Mouse (Mus musculus) spleen, postnatal 36 days (tissue): ENCODE results near the gene Slc11a1.
A peak's percentile ranks its signal among the peaks of the same experiment; 100 is the strongest.
"Not testable (repeated sequence)": the region's sequence is repeated elsewhere in the genome, so short reads cannot be mapped to it uniquely, and the experiment has no call there.

Experiments used
- DNase-seq, 2 experiments: peaks; one replicate each; pipeline ENCODE4 v3.0.0; 2022; ENCODE audit warnings: low spot score in 2 of 2, mixed read lengths in 1 of 2

The Slc11a1 gene

DNA sequence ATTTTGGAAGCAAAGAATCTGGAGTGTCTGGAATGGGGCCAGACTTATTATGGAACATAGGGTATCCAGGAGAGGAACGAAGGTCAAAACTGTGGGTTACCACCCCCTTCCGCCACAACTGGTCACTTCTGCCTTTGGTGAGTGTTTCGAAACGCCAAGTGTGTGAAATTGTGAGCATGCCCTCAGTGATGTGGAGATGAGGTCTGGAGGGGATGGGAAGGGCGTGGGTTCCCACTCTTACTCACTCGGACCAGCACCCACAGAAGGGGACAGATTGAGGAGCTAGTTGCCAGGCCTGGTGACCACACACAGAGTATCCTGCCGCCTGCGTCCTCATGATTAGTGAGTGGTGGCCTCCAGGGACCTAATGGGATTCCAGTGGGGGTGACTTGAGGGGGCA is at the start of gene Slc11a1:
Slc11a1 (plus strand) TSS at position 216 of the 400 bp plus-strand sequence.
- DNase-seq: peak in 1 of 2 experiments; percentile 51

DNA sequence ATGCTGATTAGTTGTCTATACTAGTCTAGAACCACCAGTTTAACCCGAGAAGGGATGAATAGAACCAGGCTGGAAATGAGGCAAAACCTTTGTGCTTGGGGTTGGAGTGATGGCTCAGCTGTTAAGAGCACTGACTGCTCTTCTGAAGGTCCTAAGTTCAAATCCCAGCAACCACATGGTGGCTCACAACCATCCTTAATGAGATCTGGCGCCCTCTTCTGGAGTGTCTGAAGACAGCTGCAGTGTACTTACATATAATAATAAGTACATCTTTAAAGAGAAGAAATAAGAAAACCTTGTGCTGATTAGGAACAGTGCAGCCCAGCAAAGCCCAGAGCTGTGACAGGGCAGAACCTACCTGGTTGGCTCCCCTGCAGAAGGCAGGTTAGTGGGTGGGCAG is 48.1 kb upstream of the Slc11a1 start:
- DNase-seq: not testable (repeated sequence)

GRCm38 (mm10) chr1:74329899-74330431 is 45.0 kb upstream of the Slc11a1 start:
- no peak for DNase-seq

GRCm38 (mm10) chr1:74331046-74331681 is 43.8 kb upstream of the Slc11a1 start:
- DNase-seq: no peak

DNA sequence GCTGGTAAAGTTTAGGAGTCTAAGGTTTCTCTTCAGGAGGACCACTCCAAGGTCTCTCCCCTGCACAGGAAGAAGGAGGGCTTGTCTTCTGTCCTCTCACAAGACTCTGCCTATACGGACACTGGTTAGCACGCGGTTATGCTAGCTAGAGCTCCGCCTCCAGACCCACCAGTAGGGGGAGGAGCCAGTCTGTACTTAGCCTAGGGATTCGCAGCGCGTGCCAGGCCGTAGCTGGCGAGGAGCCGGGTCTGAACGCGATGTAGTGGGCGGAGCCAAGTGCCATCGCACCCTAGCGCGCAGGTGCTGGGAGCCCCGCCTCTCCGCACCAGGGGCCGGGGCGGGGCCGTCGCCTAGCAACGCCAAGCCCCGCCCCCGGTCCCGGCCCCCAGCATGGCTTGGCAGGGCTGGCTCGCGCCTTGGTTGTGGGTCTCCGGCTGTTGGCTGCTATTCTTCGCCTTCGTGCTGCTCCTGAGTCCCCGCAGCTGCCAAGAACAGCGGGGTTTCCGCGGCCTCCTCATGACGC is 42.7 kb upstream of the Slc11a1 start:
- DNase-seq: peak; percentile 93

GRCm38 (mm10) chr1:74332930-74333329 is 42.1 kb upstream of the Slc11a1 start:
- DNase-seq: no peak

GRCm38 (mm10) chr1:74334607-74335006 is 40.4 kb upstream of the Slc11a1 start:
- DNase-seq: no peak

GRCm38 (mm10) chr1:74335033-74335432 is 40.0 kb upstream of the Slc11a1 start:
- DNase-seq: no peak

DNA sequence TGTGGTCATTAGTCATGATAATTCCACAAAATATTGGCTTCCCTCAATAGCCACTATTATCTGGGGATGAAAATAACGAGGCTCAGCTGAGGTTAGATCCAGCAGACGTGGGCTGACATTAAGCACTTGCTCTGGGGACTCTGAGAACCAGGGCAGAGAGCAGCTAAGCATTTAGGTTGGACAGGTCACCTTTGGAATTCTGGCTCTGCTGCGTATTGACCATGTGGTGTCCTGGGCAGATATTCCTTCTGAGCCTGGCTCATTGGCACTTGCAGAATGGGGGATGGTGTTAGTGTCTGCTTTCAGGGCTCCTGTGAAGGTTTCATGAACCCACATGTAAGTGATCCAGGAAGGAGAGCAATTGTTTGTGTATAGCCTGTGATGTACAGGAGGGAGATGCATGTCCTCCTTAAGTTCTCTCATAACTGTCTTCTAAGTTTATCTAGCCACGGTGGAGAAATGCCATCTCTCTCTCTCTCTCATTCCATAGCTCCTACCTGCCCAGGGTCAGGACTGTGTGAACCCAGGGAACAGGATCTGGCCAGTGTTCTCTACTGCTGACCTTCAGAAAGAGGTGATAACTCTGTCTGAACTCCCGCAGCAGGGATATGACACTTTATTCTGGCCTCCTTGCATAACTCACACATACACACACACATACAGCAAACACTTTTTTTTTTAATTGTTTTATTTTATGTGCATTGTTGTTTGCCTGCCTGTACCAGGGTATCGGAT is 39.4 kb upstream of the Slc11a1 start:
- DNase-seq: no peak

DNA sequence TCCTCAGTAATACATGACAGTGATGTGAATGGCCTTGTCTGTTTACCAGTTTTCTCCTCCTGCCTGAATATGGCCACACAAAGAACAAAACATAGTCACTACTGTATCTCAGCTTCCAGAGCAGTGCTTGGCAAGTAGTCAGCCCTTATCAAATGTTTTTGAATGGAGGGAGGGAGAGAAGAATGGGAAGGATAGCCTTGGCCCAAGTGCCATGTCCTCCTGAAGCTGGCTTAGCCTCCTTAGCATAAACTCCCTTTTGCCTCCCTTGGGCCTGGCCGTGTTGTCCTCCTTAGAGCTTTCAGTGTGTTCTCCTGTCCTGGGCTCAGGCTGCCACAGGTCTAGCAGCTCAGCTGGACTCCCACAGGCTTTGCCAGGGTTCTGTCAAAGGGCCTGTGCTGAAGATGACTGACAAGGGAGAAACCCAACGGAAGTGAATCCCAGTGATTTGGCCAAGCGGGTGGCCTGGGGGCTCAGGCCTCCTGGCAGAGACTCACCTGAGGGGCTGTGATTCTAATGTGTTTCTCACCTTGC is 37.7 kb upstream of the Slc11a1 start:
- no peak for DNase-seq

DNA sequence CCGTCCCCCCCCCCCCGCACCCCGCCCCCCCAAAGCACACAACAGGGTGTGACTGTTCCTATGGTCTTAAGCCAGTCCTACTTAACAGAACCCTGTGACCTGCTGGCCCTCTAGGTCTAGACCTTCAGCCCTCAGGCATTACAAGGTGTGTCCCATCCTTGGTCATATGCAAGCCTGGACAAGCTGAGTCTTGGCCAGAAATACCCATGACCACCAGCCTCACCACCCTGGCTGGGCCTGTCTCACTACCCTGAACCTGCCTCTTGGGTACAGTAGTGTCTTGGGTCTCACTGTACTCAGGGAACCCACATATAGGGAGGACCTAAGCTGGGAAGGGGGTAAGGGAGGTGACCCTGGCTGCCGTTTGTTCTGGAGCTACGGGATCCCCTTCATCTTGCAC is 37.0 kb upstream of the Slc11a1 start:
- no peak for DNase-seq

GRCm38 (mm10) chr1:74338626-74339025 is 36.4 kb upstream of the Slc11a1 start:
- no peak for DNase-seq

DNA sequence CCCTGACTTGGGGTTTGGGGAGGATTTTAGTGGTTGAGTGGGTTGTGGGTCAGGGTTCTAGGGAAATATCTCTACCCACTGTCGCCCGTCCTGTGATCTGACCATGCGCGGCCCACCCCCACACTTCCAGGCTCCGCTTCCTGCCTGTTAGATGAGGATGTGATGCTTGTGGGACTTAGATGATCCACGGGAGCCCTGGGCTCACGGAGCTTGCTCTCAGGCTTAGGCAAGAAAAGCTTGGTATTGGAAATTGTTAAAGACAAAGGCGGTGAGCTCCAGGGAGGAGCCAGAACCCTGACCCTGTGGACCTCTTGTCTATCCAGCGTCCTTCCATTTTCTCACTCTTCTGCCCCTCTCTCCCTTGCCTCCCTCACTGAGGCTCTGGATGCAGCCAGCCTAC is 35.1 kb upstream of the Slc11a1 start:
- no peak for DNase-seq

DNA sequence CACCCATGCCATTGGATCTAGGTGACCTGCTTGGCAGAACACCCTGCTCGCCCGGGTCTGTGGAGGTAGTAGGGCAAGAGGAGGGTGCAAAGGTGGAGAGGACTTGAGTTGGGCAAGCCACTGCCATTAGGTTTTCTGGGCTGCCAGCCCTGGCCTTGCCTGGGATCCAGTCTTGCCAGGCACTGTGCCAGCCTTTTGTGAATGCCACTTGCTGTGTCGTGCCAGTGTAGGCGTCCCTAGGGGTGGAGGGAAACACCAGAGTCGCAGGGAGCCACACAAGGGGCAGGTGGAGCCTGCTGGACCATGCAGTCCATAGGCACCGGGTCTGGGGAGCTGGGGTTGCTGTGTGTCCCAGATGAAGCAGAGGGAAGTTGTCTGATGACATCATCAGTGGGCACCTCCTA is 34.6 kb upstream of the Slc11a1 start:
- DNase-seq: no peak

DNA sequence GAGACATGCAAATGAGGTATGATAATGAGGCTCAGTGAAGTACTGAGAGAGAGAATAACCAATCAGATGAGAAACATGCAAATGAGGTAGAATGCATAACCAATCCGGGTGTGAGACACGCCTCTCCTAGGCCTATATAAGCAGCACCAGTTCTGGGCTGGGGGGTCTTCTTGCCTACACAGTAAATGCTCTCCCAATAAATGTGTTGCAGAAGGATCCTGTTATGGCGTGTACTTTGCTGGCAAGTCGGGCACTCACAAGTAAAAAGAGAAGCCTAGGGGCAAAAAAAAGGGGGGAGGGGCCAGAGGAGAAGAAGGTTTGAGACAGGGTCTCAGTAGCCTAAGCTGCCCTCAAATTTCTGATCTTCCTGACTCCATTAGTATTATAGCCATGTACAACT is 34.0 kb upstream of the Slc11a1 start:
- not testable (repeated sequence) for DNase-seq

GRCm38 (mm10) chr1:74341898-74342297 is 33.1 kb upstream of the Slc11a1 start:
- no peak for DNase-seq

DNA sequence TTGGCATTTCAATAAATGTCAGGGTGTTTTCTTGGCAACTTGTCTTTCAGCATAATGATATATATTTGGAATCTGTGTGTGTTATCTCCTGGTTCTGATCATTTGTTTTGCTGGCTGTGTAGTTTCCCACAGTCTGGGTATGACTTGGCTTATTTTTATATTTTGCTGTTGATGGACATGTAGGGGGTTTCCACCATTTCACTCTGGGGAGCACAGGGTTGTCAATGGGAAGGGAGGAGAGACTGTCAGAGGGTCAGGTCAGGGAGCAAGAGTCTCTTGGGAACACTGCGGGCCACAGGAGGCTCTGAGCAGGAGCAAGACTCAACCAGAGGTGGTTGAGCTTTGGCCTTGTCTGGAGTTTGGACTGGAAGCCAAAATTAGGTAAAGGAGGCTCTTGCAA is 32.7 kb upstream of the Slc11a1 start:
- no peak for DNase-seq

DNA sequence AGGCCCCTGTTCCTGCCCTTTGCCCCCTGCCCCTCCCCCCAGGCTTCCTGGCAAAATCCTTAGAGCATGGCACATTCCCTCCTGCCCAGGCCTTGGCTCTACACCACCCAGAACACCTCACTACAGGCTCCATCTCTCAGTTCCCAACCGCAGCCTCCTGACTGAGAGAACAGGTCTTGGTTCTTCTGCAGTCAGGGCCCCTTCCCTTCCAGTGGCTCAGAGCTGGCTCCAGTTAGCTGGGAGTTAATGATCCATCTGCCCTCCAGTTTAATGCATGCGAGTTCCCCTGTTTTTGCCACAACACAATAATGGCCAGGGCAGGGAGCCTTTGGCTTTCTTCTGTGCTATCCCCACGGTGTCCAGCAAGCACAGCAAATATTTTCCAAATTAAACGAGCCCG is 31.8 kb upstream of the Slc11a1 start:
- DNase-seq: no peak

GRCm38 (mm10) chr1:74344163-74344916 is 30.7 kb upstream of the Slc11a1 start:
- no peak for DNase-seq

DNA sequence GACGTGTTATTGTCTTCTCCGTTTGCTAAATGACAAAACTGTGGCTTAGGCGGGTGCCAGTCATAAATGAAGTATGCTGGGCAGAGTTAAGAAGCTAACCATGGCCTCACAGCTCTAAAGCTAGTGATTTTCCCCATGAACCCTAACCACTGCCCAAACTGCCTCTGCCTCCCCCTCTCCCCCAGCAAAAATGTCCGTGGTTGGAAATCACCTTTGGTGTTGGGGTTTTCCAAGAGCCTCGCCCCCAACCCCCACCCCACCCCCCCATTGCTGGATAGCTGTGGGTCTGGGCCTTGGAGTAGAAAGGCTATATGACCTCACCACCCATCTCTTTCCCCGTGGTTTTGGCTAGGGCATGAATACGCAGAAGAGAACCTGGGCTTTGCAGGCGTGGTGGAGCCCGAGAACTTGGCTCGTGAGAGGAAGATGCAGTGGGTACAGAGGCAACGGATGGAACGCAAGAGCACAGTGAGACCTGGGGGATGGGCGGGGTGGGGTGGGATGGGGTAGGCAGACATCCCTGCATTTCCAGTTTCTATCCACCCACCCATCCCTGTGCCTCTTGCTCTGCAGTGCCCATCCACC is 23.7 kb upstream of the Slc11a1 start:
- no peak for DNase-seq

DNA sequence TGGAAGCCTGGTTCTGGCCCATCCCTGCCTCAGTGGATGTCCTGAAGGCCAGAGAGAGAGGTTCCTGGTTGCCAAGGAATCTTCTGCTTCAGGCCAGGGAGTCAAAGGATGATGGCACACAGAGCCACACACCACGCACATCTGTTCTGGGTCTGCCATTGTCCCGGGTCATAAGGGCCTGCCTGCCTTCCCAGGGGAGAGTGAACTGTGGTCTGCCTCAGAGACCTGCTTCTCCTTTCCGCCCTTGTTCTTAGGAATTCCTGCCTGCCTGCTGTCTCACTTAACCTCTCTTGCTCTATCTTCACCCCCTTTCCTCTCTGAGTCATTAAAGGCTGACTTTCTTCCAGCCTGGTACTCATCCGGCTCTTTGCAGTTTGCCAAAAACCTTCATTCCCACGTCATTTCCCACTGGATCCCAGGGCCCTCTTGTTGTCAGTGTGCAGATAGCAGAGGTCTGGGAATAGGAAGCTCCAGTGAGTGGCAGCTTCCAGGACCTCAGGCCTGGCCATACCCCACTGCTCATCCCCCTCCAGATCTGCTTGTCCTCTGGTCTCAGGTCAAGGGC is 22.4 kb upstream of the Slc11a1 start:
- DNase-seq: no peak
